Mouse (Mus musculus): ENCODE measurements around the gene Ccm2l.

DNA sequence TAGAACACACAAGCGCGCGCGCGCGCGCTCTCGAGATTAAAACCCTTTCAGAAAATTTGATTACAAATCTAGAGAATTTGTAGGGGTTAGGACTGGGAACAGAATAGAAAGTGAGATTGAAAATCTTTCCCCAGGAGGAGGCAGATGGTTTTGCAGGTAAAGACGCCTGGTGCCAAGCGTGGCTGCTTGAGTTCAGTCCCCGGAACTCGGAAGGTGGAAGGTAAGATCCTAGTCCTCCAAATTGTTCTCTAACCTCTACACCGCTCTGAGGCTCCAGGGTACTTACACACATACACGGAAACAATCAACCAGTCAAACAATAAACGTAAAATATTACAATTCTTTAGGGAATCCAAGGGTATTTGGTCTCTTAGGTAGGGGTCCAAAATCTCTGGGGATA, 42.0 kb downstream of the Ccm2l start:
- TF ChIP-seq MAFK (IDR thresholded peaks at IDR 0.05; ENCODE audit: borderline replicate concordance, low read depth, low read length) (no peak), TCF12 (IDR thresholded peaks at IDR 0.05; ENCODE audit: low read depth, low read length) (no peak)
